Mouse (Mus musculus): ENCODE data around the gene Snrnp25. TPM values are rescaled to one million over a fixed set of nuclear protein-coding genes. Genes with fewer than 3 reads are reported as not detected.

The Snrnp25 gene
- polyA plus RNA-seq, 1 experiment from 2014 or later, result 34.5 TPM

DNA sequence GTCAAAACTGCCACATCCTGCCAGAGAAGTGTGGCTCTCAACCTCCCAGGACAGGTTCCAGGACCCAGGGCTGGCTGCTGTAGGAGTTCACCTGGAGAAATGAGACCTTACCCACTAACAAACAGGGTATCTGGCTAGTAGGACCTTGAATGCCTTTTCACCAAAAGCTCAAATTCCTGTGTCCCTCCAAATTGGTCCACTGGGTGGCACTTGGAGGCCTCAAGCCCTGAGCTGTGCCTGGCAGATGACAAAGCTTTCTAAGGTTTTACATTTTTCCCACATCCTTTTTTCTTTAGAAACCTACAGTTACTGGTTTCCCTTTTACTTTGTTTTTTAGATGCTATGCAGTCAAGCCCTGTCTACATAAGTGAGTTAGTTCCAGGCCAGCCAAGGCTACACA is 41.9 kb downstream of the Snrnp25 start:
- Histone ChIP-seq H3K4me2 (no peak overlapping the region), H3K9ac (no peak overlapping the region), H3K4me1 (replicated peaks) (peaks cover 15% of the 10 kb centered on the region), H3K36me3 (peaks cover 13% of the 10 kb centered on the region; the same call in 1 of the 2 replicates), H3K9me3 (replicated peaks) (no peaks in the 10 kb centered on the region), H3K27ac (no peak overlapping the region), H3K27me3 (no peaks in the 10 kb centered on the region), H3K4me3 (no peak overlapping the region)
- ATAC-seq (replicated peaks; ENCODE audit: insufficient number of reproducible peaks, insufficient read depth, low FRiP score, low read depth), result no peak

DNA sequence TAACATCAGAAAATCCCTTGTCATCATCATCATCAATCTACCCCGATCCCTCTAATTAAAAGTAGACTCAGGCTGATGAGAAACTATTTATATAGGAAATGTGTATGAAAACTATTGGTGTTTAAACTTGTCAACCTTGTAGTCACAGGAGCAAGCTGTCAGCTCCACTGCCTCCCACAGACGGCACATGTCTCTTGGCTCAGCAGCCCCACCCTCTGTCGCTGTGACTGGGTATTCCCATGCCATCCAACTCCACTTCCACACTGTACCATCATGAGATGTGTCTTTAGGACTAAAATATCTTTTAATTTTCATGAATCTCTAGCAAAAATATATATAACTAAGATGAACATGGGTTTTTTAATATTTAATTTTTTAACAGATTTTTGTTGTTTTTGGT is 43.1 kb downstream of the Snrnp25 start:
- Histone ChIP-seq H3K4me2 (no peak overlapping the region), H3K9me3 (replicated peaks) (no peaks in the 10 kb centered on the region), H3K9ac (no peak overlapping the region), H3K27ac (no peak overlapping the region), H3K36me3 (peaks cover 21% of the 10 kb centered on the region; the same call in 1 of the 2 replicates), H3K4me3 (no peak overlapping the region), H3K27me3 (no peaks in the 10 kb centered on the region), H3K4me1 (replicated peaks) (peaks cover 10% of the 10 kb centered on the region)
- WGBS, result 82% methylated on average over 3 of the region's 3 CpGs
- ATAC-seq (replicated peaks; ENCODE audit: insufficient number of reproducible peaks, insufficient read depth, low FRiP score, low read depth), result no peak

GRCm38 (mm10) chr11:32250880-32251763 is 45.9 kb downstream of the Snrnp25 start:
- no peaks in the 10 kb centered on the region for H3K27me3 ChIP-seq
- H3K4me3 ChIP-seq, result no peak overlapping the region
- no peaks in the 10 kb centered on the region for H3K4me1 ChIP-seq (replicated peaks)
- ATAC-seq (replicated peaks; ENCODE audit: insufficient number of reproducible peaks, insufficient read depth, low FRiP score, low read depth), result no peak
- no peak overlapping the region for H3K9ac ChIP-seq
- peaks cover 26% of the 10 kb centered on the region; the same call in 1 of the 2 replicates for H3K36me3 ChIP-seq
- no peaks in the 10 kb centered on the region for H3K9me3 ChIP-seq (replicated peaks)
- H3K27ac ChIP-seq, result no peak overlapping the region
- H3K4me2 ChIP-seq, result no peak overlapping the region
- 83% methylated on average over 8 of the region's 8 CpGs for WGBS

DNA sequence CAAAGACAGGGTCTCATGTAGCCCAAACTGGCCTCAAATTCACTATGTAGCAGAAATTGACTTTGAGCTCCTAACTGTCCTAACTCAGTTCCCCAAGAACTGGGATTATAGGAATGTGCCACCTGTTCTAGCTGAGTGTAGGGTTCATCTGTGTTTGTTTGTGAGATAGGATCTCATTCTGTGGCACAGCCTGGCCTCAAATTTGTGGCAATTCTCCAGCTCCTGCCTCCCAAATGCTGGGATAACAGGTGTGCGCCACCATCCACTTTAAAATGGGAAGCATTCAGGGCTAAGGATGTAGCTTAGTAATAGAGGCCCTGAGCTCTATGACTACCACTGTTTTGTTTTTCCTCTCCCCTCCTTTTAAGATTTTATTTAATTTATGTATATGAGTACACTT is 47.9 kb downstream of the Snrnp25 start:
- no peak for ATAC-seq (replicated peaks; ENCODE audit: insufficient number of reproducible peaks, insufficient read depth, low FRiP score, low read depth)
- no peak overlapping the region for H3K27ac ChIP-seq
- H3K4me2 ChIP-seq, result no peak overlapping the region
- H3K9ac ChIP-seq, result no peak overlapping the region
- H3K27me3 ChIP-seq, result no peaks in the 10 kb centered on the region
- H3K9me3 ChIP-seq (replicated peaks), result no peaks in the 10 kb centered on the region
- whole genome bisulfite sequencing, result 95% methylated on average over 1 of the region's 1 CpGs
- H3K4me1 ChIP-seq (replicated peaks), result no peaks in the 10 kb centered on the region
- no peak overlapping the region for H3K4me3 ChIP-seq
- H3K36me3 ChIP-seq, result peaks cover 22% of the 10 kb centered on the region; the same call in 1 of the 2 replicates

- ATAC-seq (replicated peaks; ENCODE audit: insufficient number of reproducible peaks, insufficient read depth, low FRiP score, low read depth), result no peak
- WGBS, result 88% methylated on average over 1 of the region's 1 CpGs
- Histone ChIP-seq H3K27ac (no peak overlapping the region), H3K4me1 (replicated peaks) (no peaks in the 10 kb centered on the region), H3K4me3 (no peak overlapping the region), H3K36me3 (peaks cover 13% of the 10 kb centered on the region; the same call in 1 of the 2 replicates), H3K4me2 (no peak overlapping the region), H3K27me3 (no peaks in the 10 kb centered on the region), H3K9me3 (replicated peaks) (no peaks in the 10 kb centered on the region), H3K9ac (no peak overlapping the region)
Measured at GRCm38 (mm10) chr11:32256146-32256545, 50.9 kb downstream of the Snrnp25 start.

DNA sequence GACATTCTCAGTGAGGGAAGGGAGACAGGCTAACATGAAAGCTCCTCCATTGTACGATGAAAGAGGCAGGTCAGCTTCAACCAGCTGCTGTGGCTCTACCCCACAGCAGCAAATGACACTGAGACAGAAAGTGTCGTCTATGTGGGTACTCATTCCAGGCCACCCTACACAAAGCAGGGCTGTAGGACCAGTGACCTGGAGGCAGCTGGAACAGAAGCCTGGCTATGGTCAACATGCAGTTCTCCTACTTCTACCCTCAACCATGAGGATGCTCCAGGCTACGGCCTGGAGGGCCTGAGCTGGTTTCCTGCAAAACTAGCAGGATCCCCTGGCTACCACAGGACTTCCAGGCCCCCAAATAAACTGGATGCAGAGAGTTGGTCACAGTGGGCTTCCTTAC is 51.4 kb downstream of the Snrnp25 start:
- Histone ChIP-seq H3K4me3 (no peak overlapping the region), H3K4me1 (replicated peaks) (no peaks in the 10 kb centered on the region), H3K27ac (no peak overlapping the region), H3K9ac (no peak overlapping the region), H3K36me3 (peaks cover 13% of the 10 kb centered on the region; the same call in 1 of the 2 replicates), H3K27me3 (no peaks in the 10 kb centered on the region), H3K9me3 (replicated peaks) (no peaks in the 10 kb centered on the region), H3K4me2 (no peak overlapping the region)
- ATAC-seq (replicated peaks; ENCODE audit: insufficient number of reproducible peaks, insufficient read depth, low FRiP score, low read depth), result no peak
- 87% methylated on average over 3 of the region's 3 CpGs for WGBS

Other genes with a start within 250 kb of the Snrnp25 start
- gene 4930524B15Rik, start 239.8 kb upstream of the Snrnp25 start, polyA plus RNA-seq (2015; fragmentation: Nextera tagmentation; extraction: Ambion mirVana), result 0.31 TPM in 1 of 2 replicates, not detected in the other
- gene Nsg2, start 205.0 kb upstream of the Snrnp25 start, polyA plus RNA-seq (2015; fragmentation: Nextera tagmentation; extraction: Ambion mirVana), result 1.3 and 4.6 TPM in 2 replicates
- 0.09 and 0.77 TPM in 2 replicates for gene Il9r, start 5.1 kb upstream of the Snrnp25 start, polyA plus RNA-seq (2015; fragmentation: Nextera tagmentation; extraction: Ambion mirVana)
- gene Rhbdf1, start 16.9 kb downstream of the Snrnp25 start, polyA plus RNA-seq (2015; fragmentation: Nextera tagmentation; extraction: Ambion mirVana), result 35.6 and 42.8 TPM in 2 replicates
- gene Mpg, start 21.1 kb downstream of the Snrnp25 start, polyA plus RNA-seq (2015; fragmentation: Nextera tagmentation; extraction: Ambion mirVana), result 14.3 and 22.4 TPM in 2 replicates
- gene Nprl3, start 62.3 kb downstream of the Snrnp25 start, polyA plus RNA-seq (2015; fragmentation: Nextera tagmentation; extraction: Ambion mirVana), result 29.8 and 33.6 TPM in 2 replicates
- 195 and 375 TPM in 2 replicates for gene Hba-x, start 71.0 kb downstream of the Snrnp25 start, polyA plus RNA-seq (2015; fragmentation: Nextera tagmentation; extraction: Ambion mirVana)
- gene Hba-a1, start 78.1 kb downstream of the Snrnp25 start, polyA plus RNA-seq (2015; fragmentation: Nextera tagmentation; extraction: Ambion mirVana), result 23,640 and 24,567 TPM in 2 replicates
- 3.1 and 3.6 TPM in 2 replicates for gene Hbq1b, start 81.5 kb downstream of the Snrnp25 start, polyA plus RNA-seq (2015; fragmentation: Nextera tagmentation; extraction: Ambion mirVana)
- 64,616 and 65,648 TPM in 2 replicates for gene Hba-a2, start 91.1 kb downstream of the Snrnp25 start, polyA plus RNA-seq (2015; fragmentation: Nextera tagmentation; extraction: Ambion mirVana)
- gene Hbq1a, start 94.7 kb downstream of the Snrnp25 start, polyA plus RNA-seq (2015; fragmentation: Nextera tagmentation; extraction: Ambion mirVana), result 3.2 TPM in 2 replicates
- gene Sh3pxd2b, start 142.4 kb downstream of the Snrnp25 start, polyA plus RNA-seq (2015; fragmentation: Nextera tagmentation; extraction: Ambion mirVana), result 9.3 and 15.5 TPM in 2 replicates
- gene Ubtd2, start 250.0 kb downstream of the Snrnp25 start, polyA plus RNA-seq (2015; fragmentation: Nextera tagmentation; extraction: Ambion mirVana), result 23.3 and 28.6 TPM in 2 replicates

Data from heart, embryonic 15.5 days (tissue).